Mouse (Mus musculus) limb, embryonic 15.5 days (tissue): ENCODE measurements around the gene Dnajc5g. TPM values are rescaled to one million over a fixed set of nuclear protein-coding genes. Genes with fewer than 3 reads are reported as not detected.

Experiments
- ATAC-seq: fragments of 200-750 bp; cut with Nextera tagmentation; 2 replicates; pipeline ENCODE4 v1.8.0; 2017; ENCODE audit warnings: low read depth, moderate TSS enrichment; ENCODE audit not compliant: insufficient number of reproducible peaks, low FRiP score, low TSS enrichment
- H3K27ac ChIP-seq: fragments of 300-500 bp; sonication (generic); 2 replicates; pipeline ENCODE4 v1.5.1; 2015; ENCODE audit warnings: moderate library complexity, mild to moderate bottlenecking, inconsistent platforms
- H3K27me3 ChIP-seq: fragments of 300-500 bp; sonication (generic); 2 replicates; pipeline ENCODE4 v1.6.1; 2015; ENCODE audit warnings: inconsistent platforms
- H3K36me3 ChIP-seq: fragments of 300-500 bp; sonication (generic); 2 replicates; pipeline ENCODE4 v1.6.1; 2015; ENCODE audit warnings: inconsistent platforms
- H3K4me1 ChIP-seq: fragments of 300-500 bp; sonication (generic); 2 replicates; pipeline ENCODE4 v1.6.1; 2015; ENCODE audit warnings: inconsistent platforms
- H3K4me2 ChIP-seq: fragments of 300-500 bp; sonication (generic); 2 replicates; pipeline ENCODE4 v1.6.1; 2015; ENCODE audit warnings: mild to moderate bottlenecking, inconsistent platforms
- H3K4me3 ChIP-seq: fragments of 300-500 bp; sonication (generic); 2 replicates; pipeline ENCODE4 v1.5.1; 2015; ENCODE audit warnings: mild to moderate bottlenecking, inconsistent platforms
- H3K9ac ChIP-seq: fragments of 300-500 bp; sonication (generic); 2 replicates; pipeline ENCODE4 v1.6.1; 2015; ENCODE audit warnings: inconsistent platforms
- H3K9me3 ChIP-seq: fragments of 300-500 bp; sonication (generic); 2 replicates; pipeline ENCODE4 v1.6.1; 2016; ENCODE audit warnings: inconsistent platforms
- WGBS: fragments of 180-500 bp; shearing (Covaris S2); methylation state at CpG from one replicate; pipeline ENCODE4 v1.1.7; 2015; 5-methylcytosine and 5-hydroxymethylcytosine counted together
- polyA plus RNA-seq: library from polyadenylated mRNA; unstranded; fragments of >200 nt; fragmentation: Nextera tagmentation; extraction: Ambion mirVana; gene quantifications from 2 replicates; pipeline ENCODE4 v1.2.1, GENCODE M21; 2015

Gene Dnajc5g
- polyA plus RNA-seq, 1 experiment from 2014 or later = not detected

DNA sequence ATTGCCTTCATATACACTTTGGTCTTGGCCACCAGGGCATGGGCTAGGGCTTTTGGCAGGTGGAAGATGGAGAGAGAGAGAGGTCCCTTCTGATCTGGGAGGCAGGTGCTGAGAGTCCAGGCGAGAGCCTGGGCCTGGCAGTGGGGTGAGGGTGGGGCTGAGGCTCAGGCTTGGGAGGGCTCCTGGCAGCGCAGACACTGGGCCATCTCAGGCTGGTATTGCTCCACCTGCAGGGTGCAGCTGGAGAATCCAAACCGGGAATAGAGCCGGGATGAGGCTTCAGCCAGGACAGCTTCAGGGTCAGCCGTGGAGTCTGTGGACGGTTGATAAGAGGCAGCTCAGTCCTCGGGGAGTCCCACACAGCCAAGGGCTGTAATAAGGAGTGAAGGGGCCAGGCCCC lies 19.5 kb upstream of the Dnajc5g start:
- H3K4me3 ChIP-seq = no peak overlapping the region
- H3K4me1 ChIP-seq = no peaks in the 10 kb centered on the region
- ATAC-seq = no peak
- no peak overlapping the region for H3K9ac ChIP-seq
- H3K27ac ChIP-seq = no peak overlapping the region
- 29% methylated on average over 7 of the region's 7 CpGs for WGBS
- peaks cover 64% of the 10 kb centered on the region for H3K27me3 ChIP-seq
- H3K9me3 ChIP-seq = no peaks in the 10 kb centered on the region
- H3K36me3 ChIP-seq = no peaks in the 10 kb centered on the region
- H3K4me2 ChIP-seq = no peak overlapping the region

DNA sequence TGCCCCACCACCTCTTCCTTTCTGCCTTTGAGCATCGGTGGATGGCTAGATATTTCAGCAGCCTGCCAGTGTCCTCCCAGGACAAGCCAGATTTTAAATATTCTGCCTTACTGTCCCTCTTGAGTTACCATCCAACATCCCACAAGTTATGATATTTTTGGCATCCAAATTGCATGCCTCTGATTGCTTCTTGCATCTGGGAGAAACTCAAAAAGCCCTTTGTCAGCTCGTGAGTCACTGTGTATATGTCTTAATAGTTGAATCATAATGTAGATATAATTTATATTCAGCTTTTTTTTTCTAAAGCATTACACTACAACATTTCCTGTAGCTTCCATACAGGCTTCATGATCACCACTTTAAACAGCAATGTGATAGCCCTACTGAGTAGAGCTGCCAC lies 19.0 kb upstream of the Dnajc5g start:
- Histone ChIP-seq H3K9me3 (no peaks in the 10 kb centered on the region), H3K4me1 (no peaks in the 10 kb centered on the region), H3K27ac (no peak overlapping the region), H3K27me3 (peaks cover 70% of the 10 kb centered on the region), H3K4me2 (no peak overlapping the region), H3K9ac (no peak overlapping the region), H3K36me3 (no peaks in the 10 kb centered on the region), H3K4me3 (no peak overlapping the region)
- ATAC-seq = no peak
- 75% methylated on average over 2 of the region's 2 CpGs for WGBS

DNA sequence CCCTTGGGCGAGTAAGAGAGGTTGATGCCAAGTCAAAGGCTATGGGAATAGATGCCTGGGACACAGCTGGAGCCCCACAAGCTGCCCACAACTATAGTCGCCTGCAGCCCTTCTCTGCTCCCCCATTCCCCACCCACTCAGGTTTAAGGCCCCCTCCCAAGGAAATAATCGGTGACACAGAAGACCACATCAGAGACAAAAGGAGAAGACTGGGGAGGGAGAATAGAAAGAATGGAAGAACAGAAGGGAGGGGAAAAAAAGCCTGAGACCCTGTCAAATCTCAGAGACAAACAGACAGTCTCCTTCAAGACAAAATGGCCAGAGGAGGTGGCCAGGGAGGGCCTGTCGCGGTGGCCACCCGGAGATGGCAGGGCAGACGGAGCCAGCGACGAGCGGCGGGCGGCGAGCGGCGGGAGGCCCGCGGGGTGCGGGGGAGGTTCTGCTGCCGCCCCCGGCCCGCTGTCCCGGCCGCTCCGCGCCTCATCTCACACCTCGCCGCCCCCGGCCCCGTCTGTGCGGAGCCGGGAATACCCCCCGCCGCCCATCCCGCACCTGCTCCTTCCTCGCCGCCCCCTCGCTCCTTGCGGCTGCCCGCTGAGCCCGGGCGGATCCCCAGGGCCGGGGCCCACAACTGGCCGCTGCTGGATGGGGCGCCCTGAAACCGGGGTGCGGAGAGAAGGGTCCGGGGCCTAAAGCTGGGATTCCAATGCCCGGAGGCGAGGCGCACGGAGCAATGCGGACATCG lies 13.7 kb upstream of the Dnajc5g start:
- ATAC-seq = no peak
- Histone ChIP-seq H3K27ac (no peak overlapping the region), H3K4me1 (peaks cover 38% of the 10 kb centered on the region), H3K27me3 (peaks cover 97% of the 10 kb centered on the region), H3K4me3 (peak overlapping the region; percentile 45), H3K9me3 (no peaks in the 10 kb centered on the region), H3K36me3 (no peaks in the 10 kb centered on the region), H3K9ac (no peak overlapping the region), H3K4me2 (peak overlapping the region; percentile 84)
- WGBS = 2% methylated on average over 47 of the region's 53 CpGs

DNA sequence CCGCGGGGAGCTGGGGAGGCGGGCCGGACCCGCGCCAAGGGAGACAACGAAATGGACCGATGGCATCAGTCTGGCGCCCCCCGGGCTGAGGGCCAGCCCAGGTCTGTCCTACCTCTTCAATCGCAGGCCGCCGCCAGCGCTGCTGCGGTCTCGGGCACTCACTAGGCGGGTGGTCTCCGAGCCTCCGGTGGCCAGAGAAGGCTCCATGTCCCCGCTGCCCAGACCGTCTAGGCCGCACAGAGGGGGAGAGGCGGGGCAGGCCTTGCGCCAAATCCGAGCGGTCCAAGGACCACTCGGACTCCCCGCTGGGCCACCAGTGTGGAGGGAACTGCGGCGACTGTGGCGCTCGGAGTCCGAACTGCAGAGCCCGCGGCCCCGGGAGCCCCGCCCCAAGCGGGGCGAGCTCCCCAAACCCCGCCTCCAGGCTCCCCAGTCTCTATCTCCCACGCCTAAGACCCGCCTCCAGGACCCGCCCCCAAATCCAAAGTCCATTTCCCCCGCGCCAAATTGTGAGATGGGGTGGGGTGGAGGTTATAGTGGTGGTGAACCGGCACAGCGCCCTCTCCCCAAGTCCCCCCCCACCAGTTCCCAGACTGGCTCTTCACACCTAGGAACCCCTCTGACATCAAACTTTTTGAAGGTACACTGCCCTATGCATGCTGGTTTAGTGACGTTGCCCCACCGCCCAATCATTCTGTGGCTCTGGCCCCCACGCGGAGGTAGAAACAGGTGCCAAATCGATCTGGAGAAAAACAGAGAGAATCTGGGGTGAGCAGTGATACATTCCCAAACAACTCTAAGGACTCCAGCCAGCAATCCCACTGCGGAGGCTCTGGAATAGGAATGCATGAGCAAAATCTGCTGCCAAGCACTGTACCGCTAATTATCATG lies 12.7 kb upstream of the Dnajc5g start:
- peak; percentile 49; the same call in 1 of the 2 replicates for ATAC-seq
- WGBS = under 1% methylated on average over 48 of the region's 54 CpGs

DNA sequence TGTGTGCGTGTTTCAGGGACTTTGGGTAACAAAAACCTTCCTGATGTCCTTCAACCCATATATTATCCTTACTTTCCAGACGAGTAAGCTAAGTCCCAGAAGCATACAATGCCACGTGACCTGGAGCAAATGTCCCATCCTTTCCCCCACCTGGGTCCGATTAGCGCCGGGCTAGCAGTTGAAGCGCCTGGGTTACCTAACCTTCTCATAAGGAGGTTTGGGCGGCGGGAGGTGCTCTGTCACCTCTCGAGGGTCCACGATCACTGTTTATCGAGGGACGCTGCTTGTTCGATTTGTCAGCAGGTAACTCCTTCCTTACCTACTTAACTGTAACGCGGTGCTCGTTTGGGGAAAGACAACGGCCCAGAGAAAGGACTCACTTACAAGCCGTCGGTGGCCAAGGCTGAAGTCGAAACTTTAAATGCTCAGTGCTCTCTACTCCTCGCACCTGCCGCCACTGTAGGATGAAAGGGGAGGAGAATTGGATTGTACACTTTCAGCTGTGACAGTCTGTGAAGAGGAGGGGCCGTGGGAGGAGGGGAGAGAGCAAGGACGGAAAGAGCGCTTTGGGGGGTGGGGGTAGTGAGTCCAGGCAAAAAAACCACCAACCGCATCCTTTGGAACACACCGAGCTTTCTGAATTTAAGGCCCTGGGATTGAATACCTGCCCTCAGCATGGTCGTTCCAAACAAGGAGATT lies 11.8 kb upstream of the Dnajc5g start:
- no peak for ATAC-seq
- WGBS = 3% methylated on average over 29 of the region's 29 CpGs

More for the DNA sequence above, 12.7 kb upstream of the Dnajc5g start:
- Histone ChIP-seq H3K4me1 (peaks cover 38% of the 10 kb centered on the region), H3K4me2 (peak overlapping the region; percentile 84), H3K9ac (no peak overlapping the region), H3K9me3 (no peaks in the 10 kb centered on the region), H3K27me3 (peaks cover 99% of the 10 kb centered on the region), H3K27ac (no peak overlapping the region), H3K36me3 (no peaks in the 10 kb centered on the region), H3K4me3 (peak overlapping the region; percentile 45)

DNA sequence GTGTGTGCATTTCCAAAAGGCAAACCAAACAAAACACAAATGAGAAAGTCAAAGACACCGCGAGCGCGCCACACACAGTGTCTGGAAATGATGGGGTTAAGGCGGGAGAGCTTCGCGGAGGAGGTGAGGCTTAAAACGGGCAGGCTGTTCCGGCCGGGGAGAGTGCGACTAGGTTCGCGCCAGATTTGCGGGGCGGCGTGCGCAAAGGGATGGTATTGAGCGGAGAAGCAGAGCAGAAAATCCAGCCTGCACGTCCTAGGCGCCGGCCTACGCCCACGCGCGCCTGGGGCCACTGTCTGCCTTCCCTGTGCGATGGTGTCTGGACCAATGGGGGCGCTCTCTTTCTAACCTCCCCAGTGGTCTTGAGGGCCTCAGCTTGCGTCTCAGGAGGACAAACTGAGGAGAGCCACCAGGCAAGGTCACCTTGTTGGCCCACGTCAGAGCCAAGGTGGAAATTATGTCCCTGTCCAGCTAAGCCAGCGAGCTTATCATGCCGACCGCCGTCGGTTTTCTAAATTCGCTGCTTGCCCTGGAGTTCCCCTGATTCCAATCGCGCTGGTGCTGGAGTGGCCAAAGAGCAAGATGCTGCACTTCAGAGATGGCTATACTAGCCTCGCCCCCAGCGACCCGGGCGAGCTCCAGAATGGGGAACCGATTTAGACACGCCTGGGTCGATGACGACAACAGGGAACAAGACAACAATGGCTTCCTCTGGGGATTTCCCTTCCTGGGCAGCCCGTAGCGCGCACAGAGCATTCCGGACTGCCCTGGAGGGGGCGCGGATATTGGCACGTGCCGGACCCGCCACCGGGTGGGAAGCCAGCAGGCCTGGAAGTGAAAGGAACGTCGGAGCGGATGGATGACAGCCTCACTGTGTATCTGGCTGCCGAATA lies 11.0 kb upstream of the Dnajc5g start:
- Histone ChIP-seq H3K9ac (no peak overlapping the region), H3K27ac (no peak overlapping the region), H3K4me2 (peak overlapping the region; percentile 84), H3K36me3 (no peaks in the 10 kb centered on the region), H3K9me3 (no peaks in the 10 kb centered on the region), H3K27me3 (peaks cover 90% of the 10 kb centered on the region), H3K4me3 (peak overlapping the region; percentile 28), H3K4me1 (peaks cover 38% of the 10 kb centered on the region)
- no peak for ATAC-seq
- under 1% methylated on average over 59 of the region's 59 CpGs for WGBS

More for the DNA sequence above, 11.8 kb upstream of the Dnajc5g start:
- H3K27ac ChIP-seq = no peak overlapping the region
- peaks cover 38% of the 10 kb centered on the region for H3K4me1 ChIP-seq
- peaks cover 98% of the 10 kb centered on the region for H3K27me3 ChIP-seq
- H3K9ac ChIP-seq = no peak overlapping the region
- H3K4me2 ChIP-seq = peak overlapping the region; percentile 84
- H3K9me3 ChIP-seq = no peaks in the 10 kb centered on the region
- no peaks in the 10 kb centered on the region for H3K36me3 ChIP-seq
- peak overlapping the region; percentile 45 for H3K4me3 ChIP-seq

DNA sequence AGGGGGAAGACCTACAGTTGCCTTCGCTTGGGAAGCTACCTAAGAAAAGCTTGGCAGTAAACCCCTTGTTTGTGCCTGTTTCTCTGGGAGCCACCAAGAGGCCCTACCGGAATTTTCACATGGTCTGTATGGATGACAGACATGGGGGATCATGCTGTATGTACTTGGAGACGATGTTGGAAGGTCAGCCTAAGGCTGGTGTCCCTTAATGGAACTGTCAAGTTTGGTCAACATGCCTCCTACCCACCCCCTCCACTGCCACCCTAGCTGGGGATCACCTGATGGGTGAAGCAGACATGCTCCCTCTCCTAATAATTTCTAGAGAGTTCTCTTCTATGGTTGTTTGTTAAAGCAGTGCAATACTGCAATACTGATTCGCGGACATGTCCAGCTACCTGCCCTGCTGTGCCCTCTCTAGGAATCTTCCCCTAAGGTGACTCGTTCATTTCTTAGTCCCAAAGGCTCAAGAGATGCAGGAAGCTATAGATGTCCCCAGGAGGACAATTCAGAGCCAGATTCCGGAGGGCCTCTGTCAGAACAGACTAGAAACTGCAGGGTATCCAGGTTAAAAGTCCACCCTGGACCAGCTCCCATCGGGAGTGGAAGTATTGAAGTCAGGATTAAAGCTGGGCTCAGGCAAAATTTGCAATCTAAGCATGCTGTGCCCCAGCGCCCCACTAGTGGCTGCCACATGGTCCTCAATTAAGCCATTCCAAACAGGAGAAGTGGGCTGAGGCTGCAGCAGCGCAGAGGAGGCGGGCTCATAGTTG lies 10.2 kb upstream of the Dnajc5g start:
- Histone ChIP-seq H3K27me3 (peaks cover 81% of the 10 kb centered on the region), H3K4me3 (peak overlapping the region; percentile 28; the same call in 1 of the 2 replicates), H3K9ac (no peak overlapping the region), H3K36me3 (no peaks in the 10 kb centered on the region), H3K4me2 (peak overlapping the region; percentile 84), H3K27ac (no peak overlapping the region), H3K9me3 (no peaks in the 10 kb centered on the region), H3K4me1 (peaks cover 38% of the 10 kb centered on the region)
- WGBS = 21% methylated on average over 11 of the region's 11 CpGs
- no peak for ATAC-seq

DNA sequence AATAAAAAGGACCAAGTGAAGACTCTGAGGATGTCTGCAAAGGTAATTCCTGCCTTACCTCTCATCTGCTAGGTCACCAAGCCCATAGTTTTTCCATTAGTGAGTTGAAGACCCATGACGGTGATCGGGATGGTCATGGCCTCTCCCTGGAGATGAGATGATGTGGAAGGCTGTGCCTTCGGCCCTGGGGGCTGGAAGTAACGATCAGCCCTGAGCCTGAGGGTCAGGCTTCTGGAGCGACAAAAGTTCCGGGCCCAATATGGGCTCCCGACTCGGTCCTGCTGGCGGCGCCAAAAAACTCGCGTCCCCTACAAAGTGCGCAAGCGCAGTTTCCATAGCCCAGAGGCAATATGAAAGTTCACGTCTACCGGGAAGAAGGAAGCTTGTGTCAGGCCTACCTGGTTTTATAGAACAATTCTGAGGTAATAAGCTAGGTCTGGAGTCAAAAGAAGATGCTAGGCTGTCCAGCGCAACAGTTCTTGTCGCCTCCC lies 2.0 kb downstream of the Dnajc5g start, which contains the start of gene Slc30a3:
TSS of gene Slc30a3 (minus strand) at position 238 of the 491 bp plus-strand sequence.
- ATAC-seq = no peak
- H3K27ac ChIP-seq = no peak within 1 kb of the TSS
- no peaks in the 10 kb centered on the region for H3K9me3 ChIP-seq
- H3K9ac ChIP-seq = no peak within 1 kb of the TSS
- H3K4me1 ChIP-seq = no peaks in the 10 kb centered on the region
- no peak within 1 kb of the TSS for H3K4me3 ChIP-seq
- 89% methylated on average over 18 of the region's 18 CpGs for WGBS
- no peak within 1 kb of the TSS for H3K4me2 ChIP-seq
- H3K36me3 ChIP-seq = no peaks in the 10 kb centered on the region
- H3K27me3 ChIP-seq = peaks cover 9% of the 10 kb centered on the region; the same call in 1 of the 2 replicates

DNA sequence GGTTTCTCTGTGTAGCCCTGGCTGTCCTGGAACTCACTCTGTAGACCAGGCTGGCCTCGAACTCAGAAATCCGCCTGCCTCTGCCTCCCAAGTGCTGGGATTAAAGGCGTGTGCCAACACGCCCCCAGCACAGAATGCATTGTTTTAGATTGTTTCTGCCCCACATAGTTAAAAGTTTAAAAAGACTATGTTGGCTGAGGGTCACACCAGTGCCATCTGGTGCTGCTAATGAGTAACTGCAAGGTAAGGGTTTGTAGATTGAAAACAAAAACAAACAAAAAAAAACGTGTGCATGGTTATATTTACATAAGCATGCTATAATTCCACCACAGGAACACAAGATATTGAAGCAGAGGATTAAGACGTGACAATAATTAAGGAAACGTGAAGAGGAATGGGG lies 4.7 kb downstream of the Dnajc5g start:
- H3K27ac ChIP-seq = no peak overlapping the region
- ATAC-seq = no peak
- no peaks in the 10 kb centered on the region for H3K9me3 ChIP-seq
- no peak overlapping the region for H3K4me3 ChIP-seq
- no peak overlapping the region for H3K4me2 ChIP-seq
- no peaks in the 10 kb centered on the region for H3K4me1 ChIP-seq
- no peak overlapping the region for H3K9ac ChIP-seq
- WGBS = 36% methylated on average over 7 of the region's 7 CpGs
- no peaks in the 10 kb centered on the region for H3K36me3 ChIP-seq
- H3K27me3 ChIP-seq = no peaks in the 10 kb centered on the region

DNA sequence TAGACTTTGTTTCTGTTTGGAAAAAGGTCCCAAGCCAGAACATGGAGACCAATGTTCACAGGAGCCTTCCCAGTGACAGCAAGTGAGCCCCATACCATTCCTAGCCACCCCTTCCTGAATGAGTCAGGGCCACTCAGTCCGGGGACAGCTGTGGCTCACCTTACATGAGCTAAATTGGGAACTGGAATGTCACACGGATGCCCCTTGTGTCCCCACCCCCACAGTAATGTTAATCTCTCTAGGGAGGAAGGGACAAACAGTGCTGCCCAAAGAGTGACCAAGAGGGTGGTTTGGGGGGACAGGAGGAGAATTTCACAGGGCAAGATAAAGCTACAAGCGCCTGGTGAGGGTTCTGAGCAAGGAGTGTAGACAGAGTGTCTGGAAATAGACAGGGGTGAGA lies 10.3 kb downstream of the Dnajc5g start, which contains the start of gene Trim54:
TSS of gene Trim54 (plus strand) at position 359 of the 400 bp plus-strand sequence.
- Histone ChIP-seq H3K4me2 (no peak within 1 kb of the TSS), H3K9ac (no peak within 1 kb of the TSS), H3K27me3 (peaks cover 8% of the 10 kb centered on the region), H3K4me1 (no peaks in the 10 kb centered on the region), H3K36me3 (no peaks in the 10 kb centered on the region), H3K27ac (no peak within 1 kb of the TSS), H3K9me3 (no peaks in the 10 kb centered on the region), H3K4me3 (no peak within 1 kb of the TSS)
- 0 out of 2 replicates have a peak, but pooled peaks have one; percentile 48 for ATAC-seq
- 33% methylated on average over 3 of the region's 3 CpGs for WGBS
